Mouse (Mus musculus) retina, postnatal 7 days (tissue): ENCODE measurements around the gene Fbxl5.

Source experiments
- DNase-seq: peaks from one replicate; pipeline ENCODE4 v3.0.0-alpha.2; 2012; ENCODE audit warnings: low read depth, low spot score

The Fbxl5 gene

DNA sequence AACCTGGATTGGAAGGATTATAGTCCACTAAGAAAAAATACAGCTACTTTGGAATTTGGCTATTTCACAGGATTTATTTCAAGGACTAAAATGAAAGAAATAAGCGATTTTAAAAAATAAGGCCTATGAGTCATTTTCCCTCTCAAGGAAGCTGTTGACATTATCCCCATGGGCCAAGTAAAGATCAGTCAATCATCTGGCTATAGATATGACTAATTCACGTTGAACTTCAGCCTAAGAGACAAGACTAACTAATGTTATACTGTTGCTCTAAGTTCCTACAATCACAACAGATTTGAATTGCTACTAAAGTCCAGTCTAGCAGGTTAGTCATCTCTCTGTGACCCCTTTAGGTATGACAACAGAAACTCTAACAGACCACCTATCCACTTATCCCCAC, 37.4 kb downstream of the Fbxl5 start:
- no peak for DNase-seq

DNA sequence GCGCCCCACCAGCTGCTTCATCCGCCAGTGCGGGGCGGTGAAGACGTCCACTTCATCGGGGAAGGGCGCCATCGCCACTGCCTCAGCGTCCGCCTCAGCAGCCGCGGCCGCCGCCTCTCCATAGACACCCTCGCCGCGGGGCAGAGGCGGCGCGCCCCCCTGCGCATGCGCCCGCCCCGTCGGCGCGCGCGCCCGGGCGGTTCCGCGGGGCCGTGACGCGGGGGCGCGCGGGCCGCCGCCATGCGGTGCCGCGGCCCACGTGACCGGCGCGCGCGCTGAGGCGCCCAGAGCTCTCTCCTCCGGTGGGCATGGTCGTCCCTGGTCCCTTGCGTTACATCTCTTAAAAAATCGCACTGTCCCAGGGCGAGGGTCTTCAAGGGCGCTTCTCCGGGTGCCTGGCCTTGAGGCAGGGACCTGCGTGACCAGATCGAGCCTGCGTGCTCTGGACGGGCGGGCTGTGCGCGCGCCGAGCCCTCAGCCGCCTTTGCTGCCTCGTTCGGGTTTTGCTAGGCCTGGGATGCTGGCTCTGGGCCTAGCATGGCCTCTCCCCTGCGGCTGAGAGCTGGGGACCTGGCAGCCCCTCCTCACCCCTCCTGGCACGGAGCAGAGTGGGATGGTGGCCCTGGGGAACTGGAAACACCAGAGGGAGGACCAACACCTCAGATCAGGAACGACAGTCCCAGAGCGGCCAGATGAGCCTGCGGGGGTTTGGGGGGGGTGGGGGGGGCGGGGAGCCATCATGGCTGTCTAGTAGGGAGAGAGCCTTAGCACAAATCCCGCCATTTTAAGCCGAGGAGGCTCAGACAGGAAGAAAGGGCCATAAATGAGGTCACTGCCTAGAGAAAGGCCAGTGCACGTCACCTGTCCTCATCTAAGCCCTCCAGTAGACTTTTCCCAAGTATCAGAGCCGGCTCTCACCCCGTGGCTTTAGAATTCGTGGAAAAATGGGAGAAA, 39.2 kb downstream of the Fbxl5 start:
- DNase-seq: peak; percentile 78

DNA sequence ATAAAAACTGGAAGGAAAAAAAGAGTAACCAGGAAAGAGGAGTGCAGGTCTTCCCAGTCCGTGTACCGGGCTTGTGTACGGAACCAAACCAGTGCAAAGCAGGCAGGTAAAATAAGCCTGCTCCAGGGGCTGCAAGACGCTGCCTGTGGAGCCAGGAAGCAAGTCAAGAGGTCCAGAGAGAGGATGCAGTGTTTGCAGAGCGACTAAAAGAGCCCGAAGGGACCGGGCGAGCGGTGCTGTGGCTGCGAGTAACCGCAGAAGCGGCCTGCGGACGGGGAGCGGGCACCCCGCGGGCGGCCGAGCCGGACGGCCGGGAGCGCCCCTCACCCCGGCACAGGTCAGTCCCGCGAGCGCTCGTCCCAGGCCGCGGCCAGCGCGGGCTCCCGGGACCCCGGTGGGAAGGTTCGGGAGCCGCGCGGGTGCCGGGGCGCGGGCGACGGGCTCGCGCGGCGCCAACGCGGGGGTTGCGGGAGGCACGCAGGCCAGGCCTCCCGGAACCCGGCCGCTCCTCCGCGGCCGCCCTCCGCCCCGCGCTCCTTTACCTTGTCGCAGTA, 39.9 kb downstream of the Fbxl5 start:
- DNase-seq: no peak

DNA sequence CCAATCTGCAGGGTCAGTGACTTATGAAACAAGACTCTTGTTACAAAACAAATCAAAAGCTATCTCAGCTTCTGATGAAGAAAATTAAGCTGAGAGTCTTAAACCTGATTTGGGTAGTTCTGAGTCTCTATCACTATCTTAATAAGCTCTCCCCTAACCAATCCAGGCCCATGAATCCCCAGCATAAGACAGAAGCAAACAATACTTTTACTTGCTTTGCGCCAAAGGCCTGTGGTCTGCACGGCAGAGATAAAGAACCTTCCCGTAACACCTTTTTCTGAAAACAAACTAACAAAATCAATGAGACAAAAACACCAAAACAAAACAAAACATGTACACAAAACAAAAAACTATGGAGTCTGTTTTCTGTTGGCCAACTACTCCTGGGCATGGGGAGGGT, 42.9 kb downstream of the Fbxl5 start:
- no peak for DNase-seq

DNA sequence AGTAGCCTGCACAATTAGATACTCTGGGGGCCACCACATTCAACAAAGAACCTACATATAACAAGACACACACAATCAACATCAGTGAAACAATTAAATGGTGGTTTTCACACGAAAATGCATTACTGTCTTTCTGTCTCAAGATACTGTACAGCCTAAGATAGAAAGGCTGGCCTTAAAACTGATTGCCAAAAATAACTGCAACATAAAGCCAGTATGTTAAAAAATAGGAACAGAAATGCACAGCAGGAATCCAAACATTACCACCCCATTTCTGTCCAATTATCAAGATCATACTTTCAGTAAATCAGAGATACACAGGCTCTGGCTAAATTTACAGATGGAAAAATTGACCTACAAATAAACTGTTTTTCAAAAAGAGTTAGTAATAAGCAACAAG, 44.4 kb downstream of the Fbxl5 start:
- no peak for DNase-seq

DNA sequence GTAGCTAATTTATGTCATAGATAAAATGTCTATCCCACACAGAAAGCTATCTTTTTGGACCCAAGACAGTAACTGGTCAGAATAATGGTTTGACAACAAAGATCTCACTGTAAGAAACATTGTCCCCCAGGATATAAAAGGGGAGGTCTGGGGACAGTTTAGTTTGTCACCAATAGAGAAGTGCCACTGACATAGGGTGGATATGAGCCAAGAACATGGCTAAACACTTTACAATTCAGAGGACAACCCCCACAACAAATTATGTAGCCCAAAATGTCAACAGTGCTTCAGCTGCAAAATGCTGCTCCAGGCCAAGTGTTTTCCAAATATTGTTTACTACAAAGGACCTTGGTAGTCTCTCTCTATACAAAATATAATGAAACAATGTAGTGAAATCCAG, 45.0 kb downstream of the Fbxl5 start:
- DNase-seq: no peak

DNA sequence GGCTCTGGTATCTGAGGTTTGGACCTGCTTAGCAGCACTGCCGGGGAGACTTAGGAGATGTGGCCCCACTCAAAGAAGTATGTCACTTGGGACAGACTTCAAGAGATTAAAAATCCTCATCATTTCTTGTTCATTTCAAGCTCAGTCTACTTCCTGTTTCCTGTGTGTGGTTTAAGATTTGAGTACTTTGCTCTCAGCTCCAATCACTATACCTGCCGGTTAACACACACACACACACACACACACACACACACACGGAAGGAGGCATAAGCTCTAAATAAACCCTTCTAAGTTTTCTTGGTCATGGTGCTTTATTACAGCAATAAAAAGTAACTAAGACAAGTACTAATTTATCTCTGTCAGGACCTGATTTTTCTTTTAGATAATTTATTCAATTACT, 49.9 kb downstream of the Fbxl5 start:
- DNase-seq: no peak

DNA sequence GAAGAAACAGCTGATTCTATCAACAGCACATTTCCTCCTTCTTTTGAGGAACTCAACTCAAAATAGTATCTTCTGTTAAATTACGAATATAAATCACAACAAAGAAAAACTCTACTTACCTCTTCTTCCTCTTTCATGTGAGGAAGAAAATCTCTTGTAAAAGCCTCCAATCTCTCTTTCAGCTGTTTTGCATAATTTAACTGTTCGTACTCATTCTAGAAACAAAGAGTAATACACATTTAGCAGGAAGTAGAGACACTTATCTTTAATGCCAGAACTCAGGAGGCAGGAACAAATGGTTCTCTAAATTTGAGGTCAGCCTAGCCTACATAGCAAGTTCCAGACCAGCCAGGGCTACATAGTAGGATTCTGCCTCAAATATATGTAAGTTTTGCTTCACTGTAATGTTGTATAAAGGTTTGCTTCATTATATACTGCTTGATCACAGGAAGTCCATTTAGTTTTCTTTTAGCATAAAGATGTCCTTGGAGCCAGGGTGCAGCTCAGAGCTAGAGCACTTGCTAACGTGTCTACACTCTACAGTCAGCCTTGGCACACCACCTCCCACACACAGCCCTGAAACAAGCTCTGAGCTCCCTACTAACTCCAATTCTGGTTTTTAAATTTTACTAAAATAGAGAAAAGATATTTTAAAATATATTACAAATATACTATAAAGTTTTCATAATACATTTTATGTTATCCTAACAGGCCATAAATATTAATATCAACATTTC, 50.7 kb downstream of the Fbxl5 start:
- no peak for DNase-seq

DNA sequence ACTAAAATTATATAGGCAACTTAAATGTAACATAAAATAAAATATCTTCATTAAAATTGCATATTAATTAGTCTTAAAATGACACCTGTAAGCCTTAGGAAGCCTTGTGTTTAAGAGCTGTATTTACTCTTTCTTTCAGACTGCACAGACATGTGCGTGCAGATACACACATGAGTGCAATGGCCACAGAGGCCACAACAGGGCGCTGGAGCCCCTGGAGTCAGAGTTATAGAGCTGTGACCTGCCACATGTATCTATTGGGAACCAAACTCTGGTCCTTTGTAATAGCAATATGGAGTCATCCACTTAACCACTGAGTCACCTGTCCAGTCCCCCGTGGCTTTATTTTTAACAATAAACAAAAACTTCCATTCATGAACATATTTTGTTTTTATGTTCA, 72.3 kb downstream of the Fbxl5 start:
- DNase-seq: no peak

DNA sequence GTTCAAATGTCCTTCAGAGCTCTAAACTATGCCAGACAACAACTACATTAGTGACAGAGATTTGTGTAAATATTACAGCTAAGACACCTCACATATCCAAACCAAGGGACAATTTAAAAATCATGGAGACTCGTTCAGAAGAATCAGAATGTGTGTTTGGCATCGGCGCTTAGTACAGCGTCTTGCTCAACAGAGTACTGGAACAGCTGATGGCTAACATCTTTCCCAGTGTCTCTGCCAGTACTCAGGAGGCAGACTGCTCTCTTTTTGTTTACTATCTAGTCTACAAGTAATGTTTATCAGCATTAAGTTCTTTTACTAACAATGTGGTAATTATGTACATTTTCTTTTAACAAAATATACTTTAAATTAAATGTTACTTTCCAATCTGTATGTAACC, 73.4 kb downstream of the Fbxl5 start:
- DNase-seq: no peak

DNA sequence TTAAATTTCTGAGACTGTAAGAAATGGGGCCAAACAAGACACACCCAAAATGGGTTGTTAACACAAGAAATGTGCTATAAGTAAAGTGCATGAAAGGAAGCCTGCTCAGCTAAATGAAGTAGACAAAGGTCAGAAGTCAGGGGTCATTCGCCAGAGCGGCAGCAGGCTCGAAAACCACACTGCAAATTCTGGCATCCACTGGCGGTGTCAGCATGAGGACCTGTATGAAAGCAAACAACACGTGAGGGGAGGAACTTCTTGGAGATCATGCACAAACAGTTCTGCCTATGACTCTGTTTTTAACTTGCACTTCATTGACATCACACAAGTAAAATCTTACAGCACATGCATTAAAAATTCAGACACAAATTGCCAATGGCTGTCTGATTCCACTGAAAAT, 76.3 kb downstream of the Fbxl5 start:
- DNase-seq: no peak

DNA sequence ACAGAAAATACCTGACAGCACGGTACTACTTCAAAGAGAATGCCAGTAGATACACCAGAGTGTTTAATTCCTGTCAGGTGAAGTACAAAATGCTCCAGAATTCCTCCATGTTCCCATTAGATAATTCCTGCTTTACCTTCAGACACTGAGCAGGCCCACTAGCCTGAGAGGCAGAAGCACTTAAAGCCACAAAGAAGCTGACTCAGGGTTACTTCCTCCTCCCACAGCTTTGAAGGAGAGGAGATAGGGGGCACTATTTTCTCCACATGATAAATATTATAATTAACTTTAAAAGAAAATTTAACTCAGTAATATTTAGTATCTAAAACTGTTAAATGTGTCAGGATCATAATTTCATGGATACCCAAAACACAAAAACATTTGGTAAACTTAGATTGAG, 77.3 kb downstream of the Fbxl5 start:
- no peak for DNase-seq

DNA sequence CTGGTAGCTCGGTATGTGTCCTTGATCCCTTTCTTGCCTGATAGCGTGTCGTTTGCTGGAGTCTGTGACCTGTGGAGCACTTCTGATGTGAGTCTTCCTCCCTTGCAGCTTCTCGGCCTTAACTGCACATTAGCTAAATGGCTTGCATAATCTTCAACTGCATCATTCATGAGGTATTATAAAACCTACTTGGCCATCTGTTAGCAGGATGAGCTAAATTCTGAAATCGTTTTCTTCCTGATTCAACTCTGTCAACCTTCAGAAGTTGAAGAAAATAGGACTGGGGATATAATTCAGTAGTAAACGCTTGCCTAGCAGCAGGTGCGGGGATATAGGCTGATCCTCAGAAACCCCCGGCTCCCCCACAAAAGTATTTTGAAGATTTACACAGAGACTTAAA, 89.1 kb downstream of the Fbxl5 start:
- DNase-seq: no peak

DNA sequence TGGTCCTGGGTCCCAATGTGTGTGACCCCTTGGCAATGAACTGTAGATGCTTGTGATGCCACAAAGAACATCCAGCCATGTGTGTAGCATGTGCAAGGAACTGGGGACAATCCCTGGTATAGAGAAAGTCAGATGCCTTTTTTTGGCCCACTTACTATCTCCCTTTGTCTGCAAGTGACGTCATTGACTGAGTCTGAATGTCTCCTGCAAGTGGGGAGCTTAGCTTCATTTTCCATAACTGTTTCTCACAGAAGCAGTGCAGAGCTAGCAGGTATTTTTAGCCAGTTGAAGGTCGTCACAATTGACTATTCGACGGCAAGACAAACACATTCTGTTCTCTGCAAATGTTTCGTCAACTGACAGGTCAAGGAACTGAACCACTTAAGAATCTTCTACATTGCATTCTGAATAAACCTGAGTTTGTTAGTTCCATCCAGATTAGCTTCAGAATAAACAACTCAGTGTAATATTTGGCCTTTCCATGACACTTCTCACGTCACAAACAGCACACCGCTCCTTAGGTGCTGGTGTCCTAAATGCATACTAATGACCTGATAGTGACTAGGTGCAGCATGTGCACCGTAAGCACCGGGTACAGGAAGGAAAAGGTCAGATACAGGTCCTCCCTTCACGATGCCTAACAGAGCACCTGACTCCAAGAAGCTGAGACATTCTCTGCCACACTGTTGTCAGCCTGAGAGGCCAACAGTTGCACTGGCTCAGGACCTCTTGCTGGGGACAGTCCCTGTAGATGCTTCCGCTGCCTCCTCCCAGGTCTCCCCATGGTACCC, 92.9 kb downstream of the Fbxl5 start:
- no peak for DNase-seq

DNA sequence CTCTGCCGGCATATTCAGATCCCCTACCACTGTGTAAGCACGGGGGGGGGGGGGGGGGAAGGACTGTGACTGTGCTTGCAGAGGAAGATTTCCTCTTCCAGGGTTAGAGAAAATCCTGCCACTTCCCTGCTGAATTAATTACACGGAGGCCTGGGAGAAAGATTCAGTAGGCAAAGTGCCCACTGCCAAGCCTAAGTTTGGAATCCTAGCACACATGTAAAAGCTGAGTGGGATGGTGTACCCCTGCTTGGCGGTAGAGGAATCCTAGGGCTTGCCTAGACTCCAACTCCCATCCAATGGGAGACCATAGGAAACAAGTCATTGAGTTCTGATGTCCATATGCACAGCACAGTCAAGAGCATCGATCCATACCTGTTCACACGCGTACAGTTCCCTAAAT, 97.6 kb downstream of the Fbxl5 start:
- DNase-seq: no peak

DNA sequence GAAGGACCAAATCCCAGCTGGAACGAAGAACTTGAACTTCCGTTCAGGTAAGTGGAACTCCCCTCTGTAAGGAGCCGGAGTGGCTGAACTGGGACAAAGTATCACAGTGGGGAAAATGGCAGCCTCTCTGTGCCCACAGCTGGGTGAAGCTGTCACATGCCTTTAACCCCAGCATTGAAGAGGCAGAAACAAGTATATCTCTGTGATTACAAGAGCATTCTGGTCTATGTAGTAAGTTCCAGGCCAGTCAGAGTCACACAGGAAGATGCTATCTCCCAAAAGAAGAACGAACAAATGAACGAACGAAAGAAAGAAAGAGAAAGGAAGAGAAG, 99.0 kb downstream of the Fbxl5 start:
- no peak for DNase-seq

DNA sequence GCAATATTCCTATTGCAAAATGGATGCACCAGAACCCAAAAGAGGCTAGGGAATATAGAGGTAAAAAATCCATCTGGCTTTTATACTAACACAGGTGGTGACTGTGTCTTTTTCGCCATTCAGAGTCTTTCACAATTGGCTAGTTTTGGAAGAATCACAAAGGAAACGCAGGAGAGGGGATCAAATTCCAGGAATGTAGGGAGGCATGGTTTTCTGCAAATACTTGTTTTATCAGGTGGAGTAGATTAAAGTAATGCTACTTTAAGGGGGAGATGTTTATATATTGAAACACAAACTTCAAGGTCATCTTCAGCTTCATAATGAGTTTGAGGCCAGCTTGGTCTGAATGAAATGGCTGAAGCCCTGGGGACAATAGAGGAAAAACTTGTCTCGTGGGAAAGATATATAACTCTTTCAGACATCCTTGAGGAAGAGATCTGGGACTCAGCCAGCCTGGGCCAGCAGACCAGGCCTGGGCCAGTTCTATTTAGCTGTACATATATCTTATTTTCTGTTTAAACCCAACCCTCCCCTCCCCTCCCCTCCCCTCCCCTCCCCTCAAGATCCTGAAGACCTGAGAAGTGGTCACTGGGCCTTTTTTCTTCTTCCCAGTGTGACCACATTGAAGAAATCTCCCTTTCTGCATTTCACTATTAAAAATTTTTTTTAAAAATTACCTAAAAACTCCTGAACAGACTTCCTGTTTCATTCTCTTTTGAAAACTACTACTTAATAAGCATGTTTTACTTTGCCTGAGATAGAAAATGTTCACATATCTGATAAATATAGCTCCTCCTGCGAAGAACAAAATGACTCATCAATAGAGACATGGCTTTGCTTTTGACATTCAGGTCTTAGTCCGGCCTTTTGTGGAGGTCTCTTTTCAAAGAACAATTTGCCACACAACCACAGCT, 99.6 kb downstream of the Fbxl5 start:
- no peak for DNase-seq

DNA sequence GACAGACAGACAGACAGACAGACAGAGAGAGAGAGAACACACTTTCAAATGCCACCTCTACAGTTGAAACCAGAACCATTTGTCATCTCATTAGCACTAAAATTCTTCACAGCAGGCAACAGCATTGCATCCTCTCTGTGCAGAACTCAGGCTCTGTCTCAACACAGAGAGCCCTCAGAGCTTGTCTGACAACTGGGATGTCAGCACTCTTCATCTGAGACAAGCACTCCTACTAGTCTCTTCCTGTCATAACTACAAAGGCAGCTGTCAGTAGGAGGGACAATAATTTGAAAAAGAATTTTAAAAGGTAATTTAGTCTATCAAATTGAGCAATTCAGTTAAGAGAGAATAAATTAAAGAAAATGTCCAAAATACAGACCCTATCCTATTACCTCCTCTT, 122.2 kb downstream of the Fbxl5 start:
- no peak for DNase-seq

DNA sequence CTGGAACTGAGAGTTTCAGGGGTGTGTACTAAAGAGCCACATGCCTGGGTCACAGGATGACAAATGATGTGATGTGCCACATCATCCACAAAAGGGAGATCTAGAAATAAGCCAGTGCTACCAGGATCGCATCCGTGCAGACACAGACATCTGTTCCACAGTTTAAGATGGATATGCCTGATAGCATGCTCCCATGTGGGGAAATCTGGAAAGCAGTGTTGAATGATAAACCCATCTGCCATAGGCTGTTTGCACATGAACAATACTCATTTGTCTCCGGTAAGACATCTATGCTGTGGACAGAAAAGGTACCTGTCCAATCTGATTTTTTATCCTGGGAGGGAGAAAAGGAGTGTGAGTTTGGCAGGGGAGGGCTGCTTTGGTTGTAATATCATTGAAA, 124.3 kb downstream of the Fbxl5 start:
- DNase-seq: no peak
